Mouse (Mus musculus): ENCODE data around the gene Nipal1. TPM values are rescaled to one million over a fixed set of nuclear protein-coding genes. Genes with fewer than 3 reads are reported as not detected.

The Nipal1 gene
- total and polyA plus RNA-seq, 3 experiments = not detected

GRCm38 (mm10) chr5:72603138-72603537, 44.5 kb upstream of the Nipal1 start:
- Histone ChIP-seq H3K9ac (ENCODE audit: insufficient read depth, low read depth) (no peak overlapping the region), H3K27me3 (replicated peaks) (no peaks in the 10 kb centered on the region), H3K9me3 (replicated peaks; ENCODE audit: low read length) (no peaks in the 10 kb centered on the region), H3K79me2 (replicated peaks; ENCODE audit: control insufficient read depth, extremely low read depth, insufficient read depth, poor library complexity, severe bottlenecking) (no peaks in the 10 kb centered on the region), H3K4me3 (replicated peaks in 1 of 3; ENCODE audit: low read depth in 2 of 3, low read length in 2 of 3, poor library complexity in 1 of 3) (no peak overlapping the region), H3K4me1 (ENCODE audit: control insufficient read depth in 1 of 2, insufficient read depth in 2 of 2) (peaks cover 0 to 6% of the 10 kb centered on the region in 2 experiments; a peak in 1 of 4 replicates), H3K36me3 (replicated peaks in 1 of 2; ENCODE audit: control insufficient read depth in 1 of 2, insufficient read depth in 1 of 2, low read length in 1 of 2) (no peaks in the 10 kb centered on the region), H3K27ac (ENCODE audit: insufficient read depth, low read depth) (no peak overlapping the region), H3K4me2 (ENCODE audit: insufficient read depth, low read depth, poor library complexity, severe bottlenecking) (no peak overlapping the region)
- dilution Hi-C loops (cut with MboI; ENCODE audit: extremely low pct_ligation_motif_present, extremely low pct_unique_long_range_greater_than_20kb, low sequenced_read_pairs) (no loop called here), in situ Hi-C loops (cut with MboI; ENCODE audit: low pct_ligation_motif_present, low pct_unique_long_range_greater_than_20kb, low sequenced_read_pairs) (loop anchor here (25.0 kb wide), 1 partner anchor 241 kb away; no protein-coding TSS in a partner anchor)
- TF ChIP-seq KAT2A (IDR thresholded peaks at IDR 0.05; ENCODE audit: insufficient replicate concordance, low read length) (no peak), ZMIZ1 (IDR thresholded peaks at IDR 0.05; ENCODE audit: low read depth, low read length) (no peak), EP300 (IDR thresholded peaks at IDR 0.05; ENCODE audit: low read length) (no peak), RCOR1 (conservative IDR thresholded peaks at IDR 0.05; ENCODE audit: low read depth, low read length) (no peak), HCFC1 (IDR thresholded peaks at IDR 0.05; ENCODE audit: low read depth, low read length) (no peak), JUND (conservative IDR thresholded peaks at IDR 0.05; ENCODE audit: low read depth, low read length) (no peak)
- DNase-seq (ENCODE audit: extremely low read depth) = no peak

- Histone ChIP-seq H3K4me2 (ENCODE audit: insufficient read depth, low read depth, poor library complexity, severe bottlenecking) (no peak overlapping the region), H3K79me2 (replicated peaks; ENCODE audit: control insufficient read depth, extremely low read depth, insufficient read depth, poor library complexity, severe bottlenecking) (no peaks in the 10 kb centered on the region), H3K36me3 (replicated peaks in 1 of 2; ENCODE audit: control insufficient read depth in 1 of 2, insufficient read depth in 1 of 2, low read length in 1 of 2) (no peaks in the 10 kb centered on the region), H3K9me3 (replicated peaks; ENCODE audit: low read length) (no peaks in the 10 kb centered on the region), H3K9ac (ENCODE audit: insufficient read depth, low read depth) (no peak overlapping the region), H3K4me3 (replicated peaks in 1 of 3; ENCODE audit: low read depth in 2 of 3, low read length in 2 of 3, poor library complexity in 1 of 3) (no peak overlapping the region), H3K27ac (ENCODE audit: insufficient read depth, low read depth) (no peak overlapping the region), H3K27me3 (replicated peaks) (no peaks in the 10 kb centered on the region), H3K4me1 (ENCODE audit: control insufficient read depth in 1 of 2, insufficient read depth in 2 of 2) (no peaks in the 10 kb centered on the region)
- in situ Hi-C loops (cut with MboI; ENCODE audit: low pct_ligation_motif_present, low pct_unique_long_range_greater_than_20kb, low sequenced_read_pairs) (loop anchor here (25.0 kb wide), 1 partner anchor 255 kb away; no protein-coding TSS in a partner anchor), dilution Hi-C loops (cut with MboI; ENCODE audit: extremely low pct_ligation_motif_present, extremely low pct_unique_long_range_greater_than_20kb, low sequenced_read_pairs) (no loop called here)
- TF ChIP-seq MAZ (IDR thresholded peaks at IDR 0.05; ENCODE audit: low read depth, low read length) = no peak
- TF ChIP-seq ELF1 (IDR thresholded peaks at IDR 0.05; ENCODE audit: low read depth, low read length) = no peak
- no peak for TF ChIP-seq MAX (IDR thresholded peaks at IDR 0.05; ENCODE audit: low read length)
- TF ChIP-seq HCFC1 (IDR thresholded peaks at IDR 0.05; ENCODE audit: low read depth, low read length) = no peak
- no peak for TF ChIP-seq JUND (conservative IDR thresholded peaks at IDR 0.05; ENCODE audit: low read depth, low read length)
- TF ChIP-seq TBP (conservative IDR thresholded peaks at IDR 0.05; ENCODE audit: low read depth, low read length) = no peak
- TF ChIP-seq POLR2A (IDR thresholded peaks at IDR 0.05; ENCODE audit: low read depth, low read length) = no peak
- no peak for TF ChIP-seq UBTF (IDR thresholded peaks at IDR 0.05; ENCODE audit: low read depth, low read length)
- DNase-seq (ENCODE audit: extremely low read depth) = no peak
Observed at GRCm38 (mm10) chr5:72617413-72617812, 30.2 kb upstream of the Nipal1 start.

- H3K4me1 ChIP-seq (ENCODE audit: control insufficient read depth in 1 of 2, insufficient read depth in 2 of 2) = no peaks in the 10 kb centered on the region
- H3K79me2 ChIP-seq (replicated peaks; ENCODE audit: control insufficient read depth, extremely low read depth, insufficient read depth, poor library complexity, severe bottlenecking) = no peaks in the 10 kb centered on the region
- TF ChIP-seq POLR2A (IDR thresholded peaks at IDR 0.05; ENCODE audit: low read depth, low read length) = no peak
- peak; percentile 24 for TF ChIP-seq RAD21 (IDR thresholded peaks at IDR 0.05; ENCODE audit: low read depth, low read length)
- TF ChIP-seq CTCF (conservative IDR thresholded peaks at IDR 0.05 in 1 of 2, IDR thresholded peaks at IDR 0.05 in 1 of 2; ENCODE audit: low read depth in 2 of 2, low read length in 2 of 2) = peak in 1 of 2 experiments; percentile 37; a peak in 2 of 4 replicates
- peak; percentile 24; the same call in 1 of the 2 replicates for TF ChIP-seq MYC (IDR thresholded peaks at IDR 0.05; ENCODE audit: low read depth, low read length)
- no peak for TF ChIP-seq CHD1 (IDR thresholded peaks at IDR 0.05; ENCODE audit: low read depth, low read length)
- no peak overlapping the region for H3K9ac ChIP-seq (ENCODE audit: insufficient read depth, low read depth)
- no peak for DNase-seq (ENCODE audit: extremely low read depth)
- H3K4me2 ChIP-seq (ENCODE audit: insufficient read depth, low read depth, poor library complexity, severe bottlenecking) = no peak overlapping the region
- dilution Hi-C loops (cut with MboI; ENCODE audit: extremely low pct_ligation_motif_present, extremely low pct_unique_long_range_greater_than_20kb, low sequenced_read_pairs) = no loop called here
- H3K36me3 ChIP-seq (replicated peaks in 1 of 2; ENCODE audit: control insufficient read depth in 1 of 2, insufficient read depth in 1 of 2, low read length in 1 of 2) = no peaks in the 10 kb centered on the region
- H3K4me3 ChIP-seq (replicated peaks in 1 of 3; ENCODE audit: low read depth in 2 of 3, low read length in 2 of 3, poor library complexity in 1 of 3) = no peak overlapping the region
- in situ Hi-C loops (cut with MboI; ENCODE audit: low pct_ligation_motif_present, low pct_unique_long_range_greater_than_20kb, low sequenced_read_pairs) = loop anchor here (25.0 kb wide), 1 partner anchor 259 kb away; no protein-coding TSS in a partner anchor
- H3K27me3 ChIP-seq (replicated peaks) = no peaks in the 10 kb centered on the region
- no peaks in the 10 kb centered on the region for H3K9me3 ChIP-seq (replicated peaks; ENCODE audit: low read length)
- no peak overlapping the region for H3K27ac ChIP-seq (ENCODE audit: insufficient read depth, low read depth)
Observed at GRCm38 (mm10) chr5:72621022-72621421, 26.6 kb upstream of the Nipal1 start.

Data from CH12.LX (cell line).